Comparison of ENCODE assay signal across 11 mouse cellular contexts in the genomic region with DNA sequence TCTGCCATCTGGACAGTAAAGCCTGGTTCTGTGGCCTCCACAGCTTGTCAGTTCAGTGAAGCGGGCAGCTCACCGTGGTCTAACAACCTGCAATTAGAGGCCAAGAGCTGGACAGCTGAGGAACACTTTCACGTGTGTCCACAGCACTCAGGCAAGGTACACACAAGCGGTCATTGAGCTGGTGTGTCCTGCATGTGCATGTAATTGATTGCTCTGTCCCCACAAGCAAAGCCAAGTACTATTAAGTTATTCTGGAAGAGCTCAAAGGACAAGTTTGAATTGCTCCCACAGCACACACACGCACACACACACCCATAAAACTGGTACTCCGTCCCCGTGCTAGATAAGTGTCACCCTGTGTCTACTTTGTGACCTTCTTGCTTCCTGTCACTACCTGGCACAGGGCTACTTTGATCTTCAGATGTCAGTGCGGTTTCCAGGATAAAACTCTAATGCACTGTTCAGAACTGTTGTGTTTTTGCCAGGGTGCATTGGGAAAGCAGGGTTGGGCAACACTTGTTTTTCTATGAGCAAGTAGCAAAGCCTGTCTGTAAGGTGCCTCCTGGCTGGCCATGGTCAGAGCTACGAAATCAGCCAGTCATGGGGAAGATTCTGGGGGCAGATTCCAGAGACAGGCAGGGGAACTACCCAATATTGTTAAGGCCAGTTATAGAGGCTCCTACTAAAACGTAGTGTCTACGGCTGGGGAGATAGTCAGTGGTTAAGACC. TPM values are rescaled to one million over a fixed set of nuclear protein-coding genes. Genes with fewer than 3 reads are reported as not detected.
"Had no signal": no experiment of that assay in that cellular context is flagged by ENCODE, and none has a peak within 500 bp of the region (broad histone marks: within the 10 kb centered on the region; RNA-seq: fewer than 3 reads in every experiment).

No protein-coding gene starts in this region.

RNA-seq across cellular contexts. Expression of a gene that starts 1.7 kb away (rescaled TPM):
- total RNA-seq: midbrain, postnatal 0 days had no signal
- polyA plus RNA-seq: liver, embryonic 14.5 days; lung, embryonic 15.5 days; lung, postnatal 0 days; macrophage; midbrain, embryonic 11.5 days; midbrain, embryonic 15.5 days; neural tube, embryonic 12.5 days; neural tube, embryonic 14.5 days; stomach, embryonic 14.5 days; stomach, embryonic 16.5 days had no signal
